Mouse (Mus musculus): ENCODE data around the gene Lgals8. TPM values are rescaled to one million over a fixed set of nuclear protein-coding genes. Genes with fewer than 3 reads are reported as not detected.

Lgals8 gene
- polyA plus RNA-seq, 1 experiment from 2014 or later: 13.0 TPM

- Histone ChIP-seq H3K4me3 (replicated peaks) (no peak overlapping the region), H3K4me2 (no peak overlapping the region), H3K36me3 (peaks cover 85% of the 10 kb centered on the region), H3K27me3 (no peaks in the 10 kb centered on the region), H3K4me1 (replicated peaks) (no peaks in the 10 kb centered on the region), H3K9ac (replicated peaks) (no peak overlapping the region), H3K27ac (no peak overlapping the region), H3K9me3 (no peaks in the 10 kb centered on the region)
- no peak for ATAC-seq (ENCODE audit: insufficient number of reproducible peaks, insufficient read depth, low FRiP score, low TSS enrichment, low read depth)
- 89% methylated on average over 8 of the region's 8 CpGs for WGBS
Observed at GRCm38 (mm10) chr13:12412016-12412415, 52.7 kb downstream of the Lgals8 start.

GRCm38 (mm10) chr13:12408343-12409066, 56.2 kb downstream of the Lgals8 start:
- H3K4me3 ChIP-seq (replicated peaks): no peak overlapping the region
- H3K4me1 ChIP-seq (replicated peaks): no peaks in the 10 kb centered on the region
- no peak for ATAC-seq (ENCODE audit: insufficient number of reproducible peaks, insufficient read depth, low FRiP score, low TSS enrichment, low read depth)
- H3K27ac ChIP-seq: no peak overlapping the region
- H3K36me3 ChIP-seq: peaks cover 78% of the 10 kb centered on the region
- no peak overlapping the region for H3K4me2 ChIP-seq
- WGBS: 90% methylated on average over 9 of the region's 9 CpGs
- no peak overlapping the region for H3K9ac ChIP-seq (replicated peaks)
- no peaks in the 10 kb centered on the region for H3K9me3 ChIP-seq
- H3K27me3 ChIP-seq: no peaks in the 10 kb centered on the region

GRCm38 (mm10) chr13:12395571-12395970, 69.2 kb downstream of the Lgals8 start:
- WGBS: under 1% methylated on average over 23 of the region's 23 CpGs
- H3K4me3 ChIP-seq (replicated peaks): peak overlapping the region; percentile 84
- peaks cover 25% of the 10 kb centered on the region; the same call in 1 of the 2 replicates for H3K36me3 ChIP-seq
- peaks cover 6% of the 10 kb centered on the region for H3K4me1 ChIP-seq (replicated peaks)
- peaks cover 9% of the 10 kb centered on the region; the same call in 1 of the 2 replicates for H3K27me3 ChIP-seq
- no peak overlapping the region for H3K27ac ChIP-seq
- ATAC-seq (ENCODE audit: insufficient number of reproducible peaks, insufficient read depth, low FRiP score, low TSS enrichment, low read depth): no peak; the same call in 1 of the 2 replicates
- peak overlapping the region; percentile 90 for H3K4me2 ChIP-seq
- H3K9me3 ChIP-seq: no peaks in the 10 kb centered on the region
- peak overlapping the region; percentile 66 for H3K9ac ChIP-seq (replicated peaks)

GRCm38 (mm10) chr13:12394609-12395505, 69.9 kb downstream of the Lgals8 start, which contains the start of gene Heatr1:
TSS of gene Heatr1 (plus strand) at chr13:12395027.
- peak within 1 kb of the TSS; percentile 90 for H3K4me2 ChIP-seq
- H3K4me1 ChIP-seq (replicated peaks): peaks cover 6% of the 10 kb centered on the region
- ATAC-seq (ENCODE audit: insufficient number of reproducible peaks, insufficient read depth, low FRiP score, low TSS enrichment, low read depth): peak; percentile 97
- H3K9ac ChIP-seq (replicated peaks): peak within 1 kb of the TSS; percentile 66
- no peaks in the 10 kb centered on the region for H3K9me3 ChIP-seq
- peaks cover 19% of the 10 kb centered on the region; the same call in 1 of the 2 replicates for H3K36me3 ChIP-seq
- peak within 1 kb of the TSS; percentile 84 for H3K4me3 ChIP-seq (replicated peaks)
- peaks cover 9% of the 10 kb centered on the region; the same call in 1 of the 2 replicates for H3K27me3 ChIP-seq
- WGBS: under 1% methylated on average over 43 of the region's 43 CpGs
- H3K27ac ChIP-seq: peak within 1 kb of the TSS; percentile 57; the same call in 1 of the 2 replicates

Other genes with a start within 250 kb of the Lgals8 start
- 24.5 and 25.6 TPM in 2 replicates for gene Mtr, start 206.8 kb downstream of the Lgals8 start, polyA plus RNA-seq (2016; fragmentation: Nextera tagmentation; extraction: Ambion mirVana)
- 66.9 and 73.9 TPM in 2 replicates for gene Actn2, start 124.2 kb downstream of the Lgals8 start, polyA plus RNA-seq (2016; fragmentation: Nextera tagmentation; extraction: Ambion mirVana)
- gene Heatr1, start 69.9 kb downstream of the Lgals8 start, polyA plus RNA-seq (2016; fragmentation: Nextera tagmentation; extraction: Ambion mirVana): 28.0 and 29.5 TPM in 2 replicates
- gene Edaradd, start 55.5 kb upstream of the Lgals8 start, polyA plus RNA-seq (2016; fragmentation: Nextera tagmentation; extraction: Ambion mirVana): 2.3 and 2.5 TPM in 2 replicates
- 6.4 and 6.8 TPM in 2 replicates for gene Ero1lb, start 100.9 kb upstream of the Lgals8 start, polyA plus RNA-seq (2016; fragmentation: Nextera tagmentation; extraction: Ambion mirVana)